Comparison of ENCODE assay signal across 9 mouse cellular contexts in genomic region chr15:7934105-7934504, GRCm38 (mm10).
DNase-seq lines count a peak whose midpoint lies in the region; ATAC-seq and TF ChIP-seq lines count a peak whose summit lies in the region.
"Had no signal": no experiment of that assay in that cellular context is flagged by ENCODE, and none has a peak within 500 bp of the region (broad histone marks: within the 10 kb centered on the region; RNA-seq: fewer than 3 reads in every experiment).

No protein-coding gene starts in this region.

- no peak overlapping the region for H3K27ac ChIP-seq in midbrain, embryonic 11.5 days (ENCODE audit: low read depth, low read length)
- no peak overlapping the region for H3K27ac ChIP-seq in midbrain, embryonic 10.5 days (replicated peaks)
- no peak overlapping the region for H3K27ac ChIP-seq in kidney, postnatal 0 days
- H3K27ac ChIP-seq in midbrain, embryonic 15.5 days, result no peak overlapping the region

- H3K4me3 ChIP-seq in midbrain, embryonic 11.5 days (ENCODE audit: low read depth, low read length), result no peak overlapping the region
- no peak overlapping the region for H3K4me3 ChIP-seq in midbrain, embryonic 10.5 days
- H3K4me3 ChIP-seq in kidney, postnatal 0 days (replicated peaks; ENCODE audit: low read depth, low read length), result no peak overlapping the region
- H3K4me3 ChIP-seq in midbrain, embryonic 15.5 days, result no peak overlapping the region
- H3K4me3 ChIP-seq: embryonic facial prominence, embryonic 15.5 days had no signal

- no peak overlapping the region for H3K4me2 ChIP-seq in midbrain, embryonic 11.5 days
- H3K4me2 ChIP-seq in kidney, postnatal 0 days (ENCODE audit: low read length), result peak overlapping the region; percentile 33
- 0 out of 2 replicates have a peak overlapping the region, but pooled peaks have one; percentile 8 for H3K4me2 ChIP-seq in midbrain, embryonic 15.5 days
- H3K4me2 ChIP-seq: embryonic facial prominence, embryonic 15.5 days had no signal

- intact Hi-C loops in left cerebral cortex, postnatal 14 days (cut with DNase I), result no loop called here

- 67% methylated on average over 16 of the region's 16 CpGs for WGBS in midbrain, embryonic 11.5 days
- 67% methylated on average over 16 of the region's 16 CpGs for WGBS in midbrain, embryonic 10.5 days
- 23% methylated on average over 16 of the region's 16 CpGs for WGBS in kidney, postnatal 0 days
- WGBS in midbrain, embryonic 15.5 days, result 57% methylated on average over 16 of the region's 16 CpGs

- no peaks in the 10 kb centered on the region for H3K9me3 ChIP-seq in midbrain, embryonic 11.5 days (ENCODE audit: control insufficient read depth, low read length)
- H3K9me3 ChIP-seq in midbrain, embryonic 10.5 days (replicated peaks), result no peaks in the 10 kb centered on the region
- H3K9me3 ChIP-seq in kidney, postnatal 0 days (replicated peaks; ENCODE audit: low read length), result no peaks in the 10 kb centered on the region
- H3K9me3 ChIP-seq in midbrain, embryonic 15.5 days, result no peaks in the 10 kb centered on the region
- H3K9me3 ChIP-seq: embryonic facial prominence, embryonic 15.5 days had no signal

- peak; percentile 85 for DNase-seq in midbrain, embryonic 11.5 days (ENCODE audit: low spot score, missing footprints)
- no peak for DNase-seq in midbrain, embryonic 10.5 days (ENCODE audit: low spot score)
- peak; percentile 20 for DNase-seq in forelimb bud, embryonic 11.5 days (ENCODE audit: low read depth, low spot score)
- peak; percentile 59 for DNase-seq in kidney, postnatal 0 days (ENCODE audit: low spot score)
- no peak for DNase-seq in MN1 (ENCODE audit: low spot score)
- DNase-seq in spleen, postnatal 10 days (ENCODE audit: low spot score in 2 of 2), result no peak
- DNase-seq in left cerebral cortex, postnatal 14 days (ENCODE audit: low spot score in 2 of 2), result no peak

- H3K4me1 ChIP-seq in midbrain, embryonic 11.5 days (ENCODE audit: control insufficient read depth, insufficient read depth, low read length), result no peaks in the 10 kb centered on the region
- H3K4me1 ChIP-seq in midbrain, embryonic 10.5 days, result 0 out of 2 replicates have a peak, but pooled peaks cover 2% of the 10 kb centered on the region
- H3K4me1 ChIP-seq in kidney, postnatal 0 days (replicated peaks; ENCODE audit: insufficient read depth, low read length), result no peaks in the 10 kb centered on the region; the same call in 1 of the 2 replicates
- peaks cover 2% of the 10 kb centered on the region; the same call in 1 of the 2 replicates for H3K4me1 ChIP-seq in midbrain, embryonic 15.5 days

- H3K36me3 ChIP-seq in midbrain, embryonic 11.5 days (ENCODE audit: control insufficient read depth, insufficient read depth, low read length), result no peaks in the 10 kb centered on the region
- H3K36me3 ChIP-seq in midbrain, embryonic 10.5 days, result no peaks in the 10 kb centered on the region
- no peaks in the 10 kb centered on the region for H3K36me3 ChIP-seq in kidney, postnatal 0 days (ENCODE audit: insufficient read depth, low read length)
- H3K36me3 ChIP-seq in midbrain, embryonic 15.5 days (replicated peaks), result no peaks in the 10 kb centered on the region
- H3K36me3 ChIP-seq: embryonic facial prominence, embryonic 15.5 days had no signal

- no peak for TF ChIP-seq CTCF in kidney, postnatal 0 days (IDR thresholded peaks at IDR 0.05; ENCODE audit: low read depth)

- H3K9ac ChIP-seq in midbrain, embryonic 11.5 days (ENCODE audit: low read length), result no peak overlapping the region
- H3K9ac ChIP-seq in kidney, postnatal 0 days (ENCODE audit: low read depth, low read length), result no peak overlapping the region
- no peak overlapping the region for H3K9ac ChIP-seq in midbrain, embryonic 15.5 days
- H3K9ac ChIP-seq: embryonic facial prominence, embryonic 15.5 days had no signal

- no peaks in the 10 kb centered on the region for H3K27me3 ChIP-seq in midbrain, embryonic 11.5 days (ENCODE audit: control insufficient read depth, insufficient read depth, low read length)
- H3K27me3 ChIP-seq in midbrain, embryonic 10.5 days (ENCODE audit: low read depth, poor library complexity, severe bottlenecking), result no peaks in the 10 kb centered on the region
- no peaks in the 10 kb centered on the region for H3K27me3 ChIP-seq in kidney, postnatal 0 days (ENCODE audit: insufficient read depth, low read length)
- no peaks in the 10 kb centered on the region for H3K27me3 ChIP-seq in midbrain, embryonic 15.5 days (replicated peaks)
- H3K27me3 ChIP-seq: embryonic facial prominence, embryonic 15.5 days had no signal

- no peak for ATAC-seq in midbrain, embryonic 11.5 days (ENCODE audit: low FRiP score)
- ATAC-seq in kidney, postnatal 0 days (replicated peaks; ENCODE audit: low FRiP score, low read depth), result no peak; the same call in 1 of the 2 replicates
- ATAC-seq in midbrain, embryonic 15.5 days (replicated peaks), result no peak; the same call in 1 of the 2 replicates

Comparison
In these comparisons a context has a peak if more than half of its experiments do, and no peak if none do; other contexts are left out.
1. DNase-seq: peak in midbrain, embryonic 11.5 days (single experiment), forelimb bud, embryonic 11.5 days (single experiment) and kidney, postnatal 0 days (single experiment); none in midbrain, embryonic 10.5 days (single experiment), MN1 (single experiment), spleen, postnatal 10 days (0 of 2) and left cerebral cortex, postnatal 14 days (0 of 2).